Mouse (Mus musculus): ENCODE results near the gene Hdac9. TPM values are rescaled to one million over a fixed set of nuclear protein-coding genes. Genes with fewer than 3 reads are reported as not detected.

Gene Hdac9
- polyA plus RNA-seq, 1 experiment from 2014 or later: 13.6 TPM

DNA sequence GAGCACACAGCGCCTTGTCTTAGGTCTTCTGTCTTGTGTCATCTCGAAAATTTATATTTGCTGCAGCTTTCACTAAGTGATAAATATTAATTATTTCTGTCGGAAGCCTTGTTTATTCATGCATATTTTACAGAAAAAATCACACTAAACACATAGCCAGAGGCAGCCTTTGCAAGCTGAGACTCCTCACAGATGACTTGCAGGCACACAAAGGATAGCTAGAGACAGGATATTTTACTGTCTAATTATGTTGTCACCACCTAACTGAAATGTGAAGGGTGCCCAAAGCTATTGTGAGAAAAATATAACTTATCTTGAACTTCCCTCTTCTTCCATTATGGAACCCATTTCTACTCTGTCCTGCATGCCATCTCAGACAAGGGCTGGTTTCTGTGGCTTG, 258.3 kb downstream of the Hdac9 start:
- no peaks in the 10 kb centered on the region for H3K36me3 ChIP-seq (ENCODE audit: control insufficient read depth, insufficient read depth)
- peak; percentile 73 for ATAC-seq
- no peaks in the 10 kb centered on the region for H3K9me3 ChIP-seq (ENCODE audit: control insufficient read depth, low read length)
- no peaks in the 10 kb centered on the region for H3K27me3 ChIP-seq (replicated peaks; ENCODE audit: control insufficient read depth, insufficient read depth, low read length)
- H3K27ac ChIP-seq (ENCODE audit: low read length): no peak overlapping the region
- H3K9ac ChIP-seq (replicated peaks; ENCODE audit: low read depth, low read length): no peak overlapping the region
- H3K4me2 ChIP-seq (ENCODE audit: low read length): no peak overlapping the region
- peaks cover 3% of the 10 kb centered on the region; the same call in 1 of the 2 replicates for H3K4me1 ChIP-seq (replicated peaks; ENCODE audit: control insufficient read depth, insufficient read depth, low read length)
- no peak overlapping the region for H3K4me3 ChIP-seq (replicated peaks; ENCODE audit: low read length)
- 49% methylated on average over 3 of the region's 3 CpGs for WGBS

GRCm38 (mm10) chr12:34658119-34658518, 258.8 kb downstream of the Hdac9 start:
- H3K36me3 ChIP-seq (ENCODE audit: control insufficient read depth, insufficient read depth): no peaks in the 10 kb centered on the region
- peak; percentile 93 for ATAC-seq
- H3K4me3 ChIP-seq (replicated peaks; ENCODE audit: low read length): no peak overlapping the region
- H3K4me1 ChIP-seq (replicated peaks; ENCODE audit: control insufficient read depth, insufficient read depth, low read length): peaks cover 3% of the 10 kb centered on the region; the same call in 1 of the 2 replicates
- no peaks in the 10 kb centered on the region for H3K27me3 ChIP-seq (replicated peaks; ENCODE audit: control insufficient read depth, insufficient read depth, low read length)
- 0 out of 2 replicates have a peak overlapping the region, but pooled peaks have one; percentile 33 for H3K9ac ChIP-seq (replicated peaks; ENCODE audit: low read depth, low read length)
- no peak overlapping the region for H3K27ac ChIP-seq (ENCODE audit: low read length)
- peak overlapping the region; percentile 39 for H3K4me2 ChIP-seq (ENCODE audit: low read length)
- 27% methylated on average over 6 of the region's 6 CpGs for WGBS
- no peaks in the 10 kb centered on the region for H3K9me3 ChIP-seq (ENCODE audit: control insufficient read depth, low read length)

- 21% methylated on average over 3 of the region's 3 CpGs for WGBS
- ATAC-seq: no peak
These were observed 263.3 kb downstream of the Hdac9 start for GRCm38 (mm10) chr12:34653615-34654014.

GRCm38 (mm10) chr12:34648753-34649152, 268.1 kb downstream of the Hdac9 start:
- H3K36me3 ChIP-seq (ENCODE audit: control insufficient read depth, insufficient read depth): no peaks in the 10 kb centered on the region
- H3K27me3 ChIP-seq (replicated peaks; ENCODE audit: control insufficient read depth, insufficient read depth, low read length): no peaks in the 10 kb centered on the region
- H3K4me1 ChIP-seq (replicated peaks; ENCODE audit: control insufficient read depth, insufficient read depth, low read length): no peaks in the 10 kb centered on the region
- no peak overlapping the region for H3K27ac ChIP-seq (ENCODE audit: low read length)
- no peak overlapping the region for H3K9ac ChIP-seq (replicated peaks; ENCODE audit: low read depth, low read length)
- no peak overlapping the region for H3K4me2 ChIP-seq (ENCODE audit: low read length)
- H3K9me3 ChIP-seq (ENCODE audit: control insufficient read depth, low read length): no peaks in the 10 kb centered on the region
- no peak for ATAC-seq
- H3K4me3 ChIP-seq (replicated peaks; ENCODE audit: low read length): no peak overlapping the region
- 90% methylated on average over 3 of the region's 3 CpGs for WGBS

More at GRCm38 (mm10) chr12:34653615-34654014, 263.3 kb downstream of the Hdac9 start:
- no peak overlapping the region for H3K27ac ChIP-seq (ENCODE audit: low read length)
- no peak overlapping the region for H3K4me3 ChIP-seq (replicated peaks; ENCODE audit: low read length)
- H3K27me3 ChIP-seq (replicated peaks; ENCODE audit: control insufficient read depth, insufficient read depth, low read length): no peaks in the 10 kb centered on the region
- no peaks in the 10 kb centered on the region for H3K36me3 ChIP-seq (ENCODE audit: control insufficient read depth, insufficient read depth)
- H3K9me3 ChIP-seq (ENCODE audit: control insufficient read depth, low read length): no peaks in the 10 kb centered on the region
- no peak overlapping the region for H3K4me2 ChIP-seq (ENCODE audit: low read length)
- H3K4me1 ChIP-seq (replicated peaks; ENCODE audit: control insufficient read depth, insufficient read depth, low read length): peaks cover 3% of the 10 kb centered on the region; the same call in 1 of the 2 replicates
- no peak overlapping the region for H3K9ac ChIP-seq (replicated peaks; ENCODE audit: low read depth, low read length)

- Histone ChIP-seq H3K27ac (ENCODE audit: low read length) (no peak overlapping the region), H3K4me1 (replicated peaks; ENCODE audit: control insufficient read depth, insufficient read depth, low read length) (peaks cover 5% of the 10 kb centered on the region; the same call in 1 of the 2 replicates), H3K9me3 (ENCODE audit: control insufficient read depth, low read length) (no peaks in the 10 kb centered on the region), H3K36me3 (ENCODE audit: control insufficient read depth, insufficient read depth) (no peaks in the 10 kb centered on the region), H3K9ac (replicated peaks; ENCODE audit: low read depth, low read length) (no peak overlapping the region), H3K4me2 (ENCODE audit: low read length) (no peak overlapping the region), H3K4me3 (replicated peaks; ENCODE audit: low read length) (no peak overlapping the region), H3K27me3 (replicated peaks; ENCODE audit: control insufficient read depth, insufficient read depth, low read length) (no peaks in the 10 kb centered on the region)
- 36% methylated on average over 4 of the region's 4 CpGs for WGBS
- peak; percentile 28; the same call in 1 of the 2 replicates for ATAC-seq
These were observed 275.1 kb downstream of the Hdac9 start for GRCm38 (mm10) chr12:34641705-34642259.

- no peak for ATAC-seq
- peaks cover 5% of the 10 kb centered on the region; the same call in 1 of the 2 replicates for H3K4me1 ChIP-seq (replicated peaks; ENCODE audit: control insufficient read depth, insufficient read depth, low read length)
- H3K9me3 ChIP-seq (ENCODE audit: control insufficient read depth, low read length): no peaks in the 10 kb centered on the region
- H3K9ac ChIP-seq (replicated peaks; ENCODE audit: low read depth, low read length): no peak overlapping the region
- H3K4me3 ChIP-seq (replicated peaks; ENCODE audit: low read length): no peak overlapping the region
- no peaks in the 10 kb centered on the region for H3K36me3 ChIP-seq (ENCODE audit: control insufficient read depth, insufficient read depth)
- WGBS: 80% methylated on average over 16 of the region's 16 CpGs
- no peak overlapping the region for H3K27ac ChIP-seq (ENCODE audit: low read length)
- no peak overlapping the region for H3K4me2 ChIP-seq (ENCODE audit: low read length)
- H3K27me3 ChIP-seq (replicated peaks; ENCODE audit: control insufficient read depth, insufficient read depth, low read length): no peaks in the 10 kb centered on the region
These were observed 279.4 kb downstream of the Hdac9 start for GRCm38 (mm10) chr12:34637238-34638124.

DNA sequence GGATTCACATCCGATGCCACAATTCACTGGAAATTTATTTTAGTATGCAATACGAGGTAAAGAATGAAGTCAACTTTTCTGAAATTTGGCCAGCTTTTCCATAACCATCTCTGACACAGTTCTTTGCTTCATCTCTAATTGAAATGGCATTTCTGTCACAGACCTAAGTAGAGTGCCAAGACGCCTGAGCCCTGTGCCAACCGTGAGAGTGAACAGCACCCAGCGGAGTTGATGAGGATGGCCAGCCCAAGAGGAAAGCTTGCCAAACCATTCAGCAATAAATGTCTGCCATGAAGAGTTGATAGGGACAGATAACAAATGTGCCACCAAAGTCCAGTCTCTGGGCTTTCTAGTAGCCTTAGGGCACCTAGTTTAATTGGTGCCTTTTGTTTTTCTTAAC, 297.8 kb downstream of the Hdac9 start:
- no peak overlapping the region for H3K4me3 ChIP-seq (replicated peaks; ENCODE audit: low read length)
- H3K36me3 ChIP-seq (ENCODE audit: control insufficient read depth, insufficient read depth): no peaks in the 10 kb centered on the region
- no peak overlapping the region for H3K4me2 ChIP-seq (ENCODE audit: low read length)
- 53% methylated on average over 5 of the region's 5 CpGs for WGBS
- no peak overlapping the region for H3K27ac ChIP-seq (ENCODE audit: low read length)
- H3K9me3 ChIP-seq (ENCODE audit: control insufficient read depth, low read length): no peaks in the 10 kb centered on the region
- H3K9ac ChIP-seq (replicated peaks; ENCODE audit: low read depth, low read length): no peak overlapping the region
- no peaks in the 10 kb centered on the region for H3K27me3 ChIP-seq (replicated peaks; ENCODE audit: control insufficient read depth, insufficient read depth, low read length)
- ATAC-seq: peak; percentile 61
- peaks cover 16% of the 10 kb centered on the region for H3K4me1 ChIP-seq (replicated peaks; ENCODE audit: control insufficient read depth, insufficient read depth, low read length)

DNA sequence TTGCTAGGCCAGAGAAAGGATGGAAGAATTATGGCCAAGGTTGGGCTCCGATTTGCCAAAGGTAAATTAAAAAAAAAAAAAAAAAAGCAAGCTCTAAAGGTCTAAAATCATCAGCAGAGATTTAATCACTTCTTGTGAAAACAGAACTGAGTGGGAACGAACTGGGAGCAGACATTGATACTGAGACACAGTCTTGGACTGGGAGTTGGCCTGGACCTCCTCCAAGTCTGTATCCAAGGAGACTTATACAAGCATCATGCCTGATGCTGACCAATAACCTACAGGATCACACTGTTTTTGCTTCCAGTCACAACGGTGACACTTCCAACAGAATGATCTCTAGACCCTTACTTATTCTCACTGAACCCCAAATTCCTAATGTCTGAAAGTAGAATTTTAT, 298.6 kb downstream of the Hdac9 start:
- Histone ChIP-seq H3K9me3 (ENCODE audit: control insufficient read depth, low read length) (no peaks in the 10 kb centered on the region), H3K4me2 (ENCODE audit: low read length) (peak overlapping the region; percentile 35), H3K27me3 (replicated peaks; ENCODE audit: control insufficient read depth, insufficient read depth, low read length) (no peaks in the 10 kb centered on the region), H3K4me3 (replicated peaks; ENCODE audit: low read length) (no peak overlapping the region), H3K36me3 (ENCODE audit: control insufficient read depth, insufficient read depth) (no peaks in the 10 kb centered on the region), H3K27ac (ENCODE audit: low read length) (no peak overlapping the region), H3K9ac (replicated peaks; ENCODE audit: low read depth, low read length) (no peak overlapping the region), H3K4me1 (replicated peaks; ENCODE audit: control insufficient read depth, insufficient read depth, low read length) (peaks cover 16% of the 10 kb centered on the region)
- WGBS: 45% methylated on average over 3 of the region's 3 CpGs
- ATAC-seq: peak; percentile 62

- peak; percentile 73 for ATAC-seq
- Histone ChIP-seq H3K4me1 (replicated peaks; ENCODE audit: control insufficient read depth, insufficient read depth, low read length) (peaks cover 16% of the 10 kb centered on the region), H3K9me3 (ENCODE audit: control insufficient read depth, low read length) (no peaks in the 10 kb centered on the region), H3K27ac (ENCODE audit: low read length) (peak overlapping the region; percentile 50; the same call in 1 of the 2 replicates), H3K27me3 (replicated peaks; ENCODE audit: control insufficient read depth, insufficient read depth, low read length) (no peaks in the 10 kb centered on the region), H3K4me3 (replicated peaks; ENCODE audit: low read length) (no peak overlapping the region), H3K36me3 (ENCODE audit: control insufficient read depth, insufficient read depth) (no peaks in the 10 kb centered on the region), H3K9ac (replicated peaks; ENCODE audit: low read depth, low read length) (peak overlapping the region; percentile 30; the same call in 1 of the 2 replicates), H3K4me2 (ENCODE audit: low read length) (peak overlapping the region; percentile 35)
- 40% methylated on average over 10 of the region's 10 CpGs for WGBS
These were observed 299.1 kb downstream of the Hdac9 start for GRCm38 (mm10) chr12:34617836-34618235.

Measured in forebrain, embryonic 16.5 days (tissue).